Mouse (Mus musculus) embryonic fibroblast, embryonic 13.5 days (primary cell): ENCODE data around the gene Iars.

Experiments
- CTCF ChIP-seq: IDR thresholded peaks from 2 replicates; pipeline ENCODE4 v1.5.1; 2011; ENCODE audit warnings: mild to moderate bottlenecking, control low read depth, low read length, moderate library complexity, borderline replicate concordance; ENCODE audit not compliant: insufficient read depth
- POLR2A ChIP-seq: IDR thresholded peaks from 2 replicates; pipeline ENCODE4 v1.6.1; 2011; ENCODE audit warnings: low read depth, mild to moderate bottlenecking, control low read depth, low read length, moderate library complexity

DNA sequence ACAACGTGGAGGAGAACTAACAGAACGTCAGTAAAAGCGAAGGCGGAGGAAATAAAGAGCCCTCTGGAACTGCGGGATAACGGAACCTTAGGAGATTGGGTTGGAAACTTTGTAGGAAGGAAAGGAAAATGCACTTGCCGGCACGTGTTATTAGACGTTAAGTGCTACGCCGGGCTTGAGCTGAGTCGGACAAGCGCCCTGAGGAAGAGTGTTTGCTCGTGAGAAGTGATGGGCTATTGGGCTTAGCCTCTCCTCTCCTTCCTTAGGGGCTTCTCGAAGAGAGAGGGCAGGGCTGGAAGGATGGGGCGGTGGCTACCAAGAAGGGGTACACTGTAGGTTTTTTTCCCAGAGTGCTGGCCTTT, 28.7 kb upstream of the Iars start:
- TF ChIP-seq CTCF: no peak
- TF ChIP-seq POLR2A: peak; percentile 72
